Mouse (Mus musculus): ENCODE results near the gene Frmpd4. TPM values are rescaled to one million over a fixed set of nuclear protein-coding genes. Genes with fewer than 3 reads are reported as not detected.

Gene Frmpd4
- total RNA-seq, 1 experiment from 2014 or later = not detected

DNA sequence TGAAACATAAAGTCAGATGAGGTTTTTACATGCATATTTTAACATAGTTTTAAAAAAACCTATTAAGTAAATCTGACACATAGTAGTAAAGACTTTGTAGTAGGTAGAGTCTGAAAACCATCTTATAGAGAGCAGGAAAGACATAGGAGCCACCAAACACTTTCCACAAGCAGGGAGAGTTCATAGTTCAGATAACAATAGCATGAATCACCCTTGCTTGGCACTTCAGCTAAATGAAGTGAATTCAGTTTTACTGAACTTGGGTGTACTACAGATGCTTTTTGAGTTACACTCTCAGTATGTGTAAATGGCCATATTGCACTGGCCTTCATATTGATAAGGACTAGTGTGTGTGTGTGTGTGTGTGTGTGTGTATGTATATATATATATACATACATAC is 793.5 kb downstream of the Frmpd4 start:
- ATAC-seq (replicated peaks; ENCODE audit: insufficient number of reproducible peaks, low FRiP score, low TSS enrichment, poor library complexity, severe bottlenecking) = no peak

DNA sequence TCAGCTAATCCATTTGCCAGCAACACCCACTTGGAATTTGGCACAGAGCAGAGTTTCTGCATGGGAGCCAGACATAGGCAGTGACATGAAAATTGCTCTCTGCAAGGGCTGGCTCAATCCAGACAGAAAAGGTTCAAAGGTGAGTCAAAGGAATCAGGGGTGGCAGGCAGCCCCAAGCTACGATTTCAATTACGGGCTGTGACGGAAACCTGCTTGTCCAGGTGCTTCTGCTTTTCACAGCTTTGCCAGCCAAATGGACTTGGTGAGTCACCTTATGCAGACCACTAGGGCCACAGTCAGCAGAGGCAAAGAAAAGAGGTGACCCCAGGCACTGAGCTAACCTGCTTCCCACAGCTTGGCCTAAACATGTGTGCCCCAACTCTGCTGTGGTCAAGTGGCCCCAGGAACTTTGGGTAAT is 857.5 kb downstream of the Frmpd4 start:
- no peak for ATAC-seq (replicated peaks; ENCODE audit: insufficient number of reproducible peaks, low FRiP score, low TSS enrichment, poor library complexity, severe bottlenecking)

DNA sequence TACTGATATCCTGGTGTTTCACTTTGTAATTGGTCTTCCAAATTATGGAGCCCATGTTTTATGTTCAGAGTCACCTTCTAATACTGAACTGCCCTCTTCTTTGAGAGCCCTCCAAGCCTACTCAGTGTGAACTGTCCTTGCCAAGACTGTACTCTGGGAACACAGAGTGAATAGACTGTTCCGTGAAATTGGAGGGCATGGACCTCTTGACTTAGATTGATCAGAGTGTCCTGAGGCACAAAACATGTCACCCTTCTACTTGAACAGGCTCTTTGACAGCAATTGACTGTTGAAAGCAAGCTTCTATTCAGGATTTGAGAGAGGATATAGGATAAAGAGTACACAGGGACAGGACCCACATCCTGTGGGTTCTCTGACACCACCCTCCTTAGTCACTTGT is 857.9 kb downstream of the Frmpd4 start:
- no peak for ATAC-seq (replicated peaks; ENCODE audit: insufficient number of reproducible peaks, low FRiP score, low TSS enrichment, poor library complexity, severe bottlenecking)

DNA sequence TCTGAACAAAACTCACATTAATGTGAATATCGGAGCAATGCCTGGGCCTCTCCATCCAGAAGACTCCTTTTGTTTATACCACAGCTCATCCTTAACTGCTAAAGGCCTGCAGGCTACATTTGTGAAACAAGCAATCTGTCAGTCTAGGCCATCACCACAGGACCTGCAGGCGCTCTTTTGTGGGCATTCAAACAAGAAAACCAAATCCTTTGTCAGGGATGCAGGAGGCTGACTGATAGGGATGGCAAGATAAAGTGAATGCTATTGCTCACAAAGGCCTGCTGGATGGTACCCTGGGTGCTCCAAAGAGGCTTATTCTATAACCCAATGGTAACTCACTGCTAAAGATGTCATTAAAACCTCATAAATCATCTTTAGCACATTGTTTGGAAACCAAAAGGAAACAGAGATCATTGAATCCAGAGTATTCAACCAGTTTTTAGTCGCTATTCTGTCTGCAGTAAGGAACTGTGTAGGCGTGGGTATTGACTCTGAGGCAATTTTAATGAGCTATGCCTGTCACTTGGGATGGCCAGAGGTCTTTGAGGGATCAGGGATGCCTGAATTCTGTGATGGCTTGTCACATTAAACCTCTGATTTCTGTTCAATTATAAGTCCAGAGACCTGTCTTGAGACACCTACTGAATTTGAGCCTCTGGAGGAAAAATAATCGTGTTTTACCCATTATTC is 922.1 kb downstream of the Frmpd4 start:
- no peak for ATAC-seq (replicated peaks; ENCODE audit: insufficient number of reproducible peaks, low FRiP score, low TSS enrichment, poor library complexity, severe bottlenecking)

GRCm38 (mm10) chrX:167654249-167654648 is 922.8 kb downstream of the Frmpd4 start:
- ATAC-seq (replicated peaks; ENCODE audit: insufficient number of reproducible peaks, low FRiP score, low TSS enrichment, poor library complexity, severe bottlenecking) = no peak

- ATAC-seq (replicated peaks; ENCODE audit: insufficient number of reproducible peaks, low FRiP score, low TSS enrichment, poor library complexity, severe bottlenecking) = no peak
These were observed 979.3 kb downstream of the Frmpd4 start for GRCm38 (mm10) chrX:167597639-167598217.

GRCm38 (mm10) chrX:167552827-167553226 is 1024.2 kb downstream of the Frmpd4 start:
- no peak for ATAC-seq (replicated peaks; ENCODE audit: insufficient number of reproducible peaks, low FRiP score, low TSS enrichment, poor library complexity, severe bottlenecking)

DNA sequence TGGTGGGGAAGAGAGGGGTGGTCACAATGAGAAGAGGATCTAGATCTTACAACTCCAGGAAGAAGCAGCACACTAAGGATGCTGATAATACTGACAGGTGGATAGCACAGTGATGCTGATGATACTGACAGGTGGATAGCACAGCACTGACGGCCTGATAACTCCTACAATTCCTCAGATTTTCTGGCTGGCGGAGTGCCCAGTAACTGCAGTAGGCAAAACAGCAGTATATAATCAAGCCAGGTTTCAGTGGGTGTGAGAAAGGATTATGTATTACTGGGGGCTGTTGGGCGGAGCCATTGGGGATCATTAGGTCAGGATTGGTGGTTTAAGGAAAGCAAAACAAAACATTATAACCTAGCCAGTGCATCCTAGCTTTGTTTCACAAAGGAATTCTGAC is 1053.9 kb downstream of the Frmpd4 start:
- ATAC-seq (replicated peaks; ENCODE audit: insufficient number of reproducible peaks, low FRiP score, low TSS enrichment, poor library complexity, severe bottlenecking) = no peak

DNA sequence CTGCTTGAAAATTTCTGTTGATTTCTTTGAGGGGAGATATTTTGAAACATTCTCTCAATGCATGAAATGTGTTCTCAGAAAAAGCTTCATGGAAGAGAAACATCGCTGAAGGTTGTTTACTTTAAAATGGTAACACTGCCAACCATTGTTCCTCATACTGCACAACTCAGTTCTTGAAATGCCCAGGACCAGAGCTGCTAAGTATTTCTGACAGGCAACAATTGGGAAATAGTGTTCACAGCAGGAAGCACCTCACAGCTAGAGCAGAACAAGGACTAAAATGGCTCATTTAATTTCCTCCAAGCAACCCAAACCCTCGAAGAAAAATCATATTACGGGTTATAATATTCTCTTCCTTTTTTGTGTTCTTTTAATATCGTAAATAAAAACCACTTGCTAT is 1054.5 kb downstream of the Frmpd4 start:
- no peak for ATAC-seq (replicated peaks; ENCODE audit: insufficient number of reproducible peaks, low FRiP score, low TSS enrichment, poor library complexity, severe bottlenecking)

DNA sequence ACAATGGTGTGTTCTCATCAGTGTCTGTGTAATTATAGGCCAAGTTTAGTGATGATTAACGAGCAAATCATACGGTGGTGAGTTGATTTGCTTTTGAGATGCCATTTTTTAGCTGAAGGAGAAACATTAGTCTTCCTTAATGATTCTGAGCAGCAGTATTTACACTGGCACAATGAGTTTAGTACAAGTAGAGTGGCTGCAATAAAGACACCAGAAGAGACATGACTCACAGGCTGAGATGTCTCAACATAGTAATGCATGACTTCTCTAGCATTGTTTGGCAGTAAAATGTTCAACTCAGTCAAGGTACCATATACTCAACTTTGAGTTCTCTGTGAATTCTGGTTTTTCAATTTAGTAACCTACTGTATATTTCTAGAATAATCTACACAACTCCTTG is 1058.6 kb downstream of the Frmpd4 start:
- no peak for ATAC-seq (replicated peaks; ENCODE audit: insufficient number of reproducible peaks, low FRiP score, low TSS enrichment, poor library complexity, severe bottlenecking)

- ATAC-seq (replicated peaks; ENCODE audit: insufficient number of reproducible peaks, low FRiP score, low TSS enrichment, poor library complexity, severe bottlenecking) = no peak
These were observed 1079.3 kb downstream of the Frmpd4 start for GRCm38 (mm10) chrX:167497780-167498179.

DNA sequence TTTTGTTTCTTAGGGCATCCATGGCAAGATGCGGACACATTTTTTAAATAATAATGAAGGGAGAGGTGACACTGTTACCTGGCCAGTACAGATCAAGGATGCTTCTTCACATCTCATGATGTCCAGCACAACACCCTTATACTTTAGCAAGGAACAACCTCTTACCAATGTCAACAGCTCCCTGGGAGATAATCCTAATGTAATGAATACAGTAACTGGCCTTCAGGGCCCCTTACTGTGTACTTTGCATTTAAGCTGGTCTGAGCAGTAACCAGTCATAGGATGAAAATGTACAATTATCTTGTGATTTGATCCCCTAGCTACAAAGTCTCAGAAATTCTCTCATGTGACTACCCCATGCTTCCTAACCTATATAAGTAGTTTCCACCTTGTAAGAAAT is 1084.8 kb downstream of the Frmpd4 start:
- no peak for ATAC-seq (replicated peaks; ENCODE audit: insufficient number of reproducible peaks, low FRiP score, low TSS enrichment, poor library complexity, severe bottlenecking)

DNA sequence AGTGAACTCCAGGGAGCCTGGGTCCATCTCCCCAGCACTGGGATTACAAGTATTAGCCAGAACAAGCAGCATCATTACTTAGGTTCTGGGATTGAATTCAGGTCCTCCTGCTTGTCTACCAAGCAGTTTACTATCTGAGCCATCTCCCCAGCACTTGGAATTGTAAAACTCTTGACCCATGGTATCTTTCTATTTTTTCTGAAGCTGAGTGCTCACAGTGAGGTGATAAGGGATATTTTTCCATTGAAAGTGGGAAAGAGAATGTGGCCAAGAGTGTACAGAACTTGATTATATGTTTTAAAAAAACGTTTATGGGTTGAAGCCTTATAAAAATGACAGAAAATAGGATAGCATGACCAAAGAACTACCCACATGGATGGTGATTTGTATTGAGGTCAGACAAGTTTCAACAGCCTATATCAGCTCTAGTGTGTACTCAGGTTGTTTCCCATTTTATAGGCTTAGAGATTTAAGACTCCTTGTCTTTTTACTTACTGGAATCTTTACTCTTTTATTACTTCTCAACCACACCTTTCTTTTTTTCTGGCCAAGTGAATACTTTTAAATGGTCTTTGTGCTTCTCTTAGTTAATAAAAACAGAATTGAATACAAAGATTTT is 1085.3 kb downstream of the Frmpd4 start:
- ATAC-seq (replicated peaks; ENCODE audit: insufficient number of reproducible peaks, low FRiP score, low TSS enrichment, poor library complexity, severe bottlenecking) = no peak

GRCm38 (mm10) chrX:167483409-167484177 is 1093.4 kb downstream of the Frmpd4 start:
- no peak for ATAC-seq (replicated peaks; ENCODE audit: insufficient number of reproducible peaks, low FRiP score, low TSS enrichment, poor library complexity, severe bottlenecking)

GRCm38 (mm10) chrX:167477636-167478035 is 1099.4 kb downstream of the Frmpd4 start:
- no peak for ATAC-seq (replicated peaks; ENCODE audit: insufficient number of reproducible peaks, low FRiP score, low TSS enrichment, poor library complexity, severe bottlenecking)

- ATAC-seq (replicated peaks; ENCODE audit: insufficient number of reproducible peaks, low FRiP score, low TSS enrichment, poor library complexity, severe bottlenecking) = 0 out of 2 replicates have a peak, but pooled peaks have one; percentile 56
These were observed 1142.1 kb downstream of the Frmpd4 start for GRCm38 (mm10) chrX:167434883-167435282.

- ATAC-seq (replicated peaks; ENCODE audit: insufficient number of reproducible peaks, low FRiP score, low TSS enrichment, poor library complexity, severe bottlenecking) = no peak
These were observed 1143.1 kb downstream of the Frmpd4 start for GRCm38 (mm10) chrX:167433950-167434349.

All from monocyte, adult 5-6 weeks (primary cell).